Mouse (Mus musculus): Measurements from ENCODE around the gene Nup85. TPM values are rescaled to one million over a fixed set of nuclear protein-coding genes. Genes with fewer than 3 reads are reported as not detected.
A peak's percentile ranks its signal among the peaks of the same experiment; 100 is the strongest.

Nup85 gene
- total and polyA plus RNA-seq, 3 experiments: 362 to 370 TPM; not detected in 1

DNA sequence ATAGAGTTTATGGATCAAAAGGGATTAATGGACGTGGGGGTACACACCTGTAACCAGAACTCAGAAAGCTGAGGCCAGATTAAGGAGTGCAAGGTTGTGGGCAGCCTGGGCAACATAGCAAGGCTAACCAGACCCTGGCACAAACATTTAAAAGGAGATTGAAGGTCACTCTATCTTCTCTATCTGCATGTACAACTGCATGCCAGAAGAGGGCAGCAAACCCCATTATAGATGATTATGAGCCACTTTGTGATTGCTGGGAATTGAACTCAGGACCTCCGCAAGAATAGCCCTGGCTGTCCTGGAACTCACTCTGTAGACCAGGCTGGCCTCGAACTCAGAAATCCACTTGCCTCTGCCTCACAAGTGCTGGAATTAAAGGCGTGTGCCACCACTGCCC lies 11.5 kb upstream of the Nup85 start:
- Histone ChIP-seq H3K79me2 (ENCODE audit: control insufficient read depth, insufficient read depth, low read length, poor library complexity) (no peaks in the 10 kb centered on the region), H3K4me3 (ENCODE audit: control insufficient read depth in 1 of 2, insufficient read depth in 1 of 2, low read depth in 2 of 2, low read length in 2 of 2) (no peak overlapping the region), H3K36me3 (ENCODE audit: control insufficient read depth in 1 of 2, insufficient read depth in 2 of 2, low read length in 2 of 2) (no peaks in the 10 kb centered on the region), H3K27ac (ENCODE audit: control insufficient read depth, low read depth, low read length) (no peak overlapping the region), H3K4me1 (ENCODE audit: control insufficient read depth in 1 of 2, insufficient read depth in 2 of 2, low read length in 2 of 2) (no peaks in the 10 kb centered on the region), H3K27me3 (ENCODE audit: control insufficient read depth in 1 of 2, insufficient read depth in 2 of 2, low read length in 2 of 2) (no peaks in the 10 kb centered on the region), H3K9ac (ENCODE audit: control insufficient read depth, low read depth, low read length, poor library complexity, severe bottlenecking) (no peak overlapping the region), H3K9me3 (replicated peaks; ENCODE audit: insufficient read depth, low read length) (no peaks in the 10 kb centered on the region)
- no peak for TF ChIP-seq ZNF384 (IDR thresholded peaks at IDR 0.05; ENCODE audit: low read depth, low read length)
- TF ChIP-seq CHD2 (IDR thresholded peaks at IDR 0.05; ENCODE audit: low read length): no peak
- peak; percentile 67 for TF ChIP-seq RAD21 (IDR thresholded peaks at IDR 0.05; ENCODE audit: low read depth, low read length)
- TF ChIP-seq HCFC1 (IDR thresholded peaks at IDR 0.05; ENCODE audit: low read depth, low read length): no peak
- no peak for TF ChIP-seq CHD1 (IDR thresholded peaks at IDR 0.05; ENCODE audit: low read depth, low read length)
- TF ChIP-seq USF2 (IDR thresholded peaks at IDR 0.05; ENCODE audit: borderline replicate concordance in 1 of 2, insufficient read depth in 1 of 2, low read depth in 1 of 2, low read length in 2 of 2): no peak
- TF ChIP-seq SMC3 (IDR thresholded peaks at IDR 0.05; ENCODE audit: low read depth, low read length): peak; percentile 82
- TF ChIP-seq MAX (IDR thresholded peaks at IDR 0.05; ENCODE audit: low read length): no peak
- no peak for TF ChIP-seq MEF2A (IDR thresholded peaks at IDR 0.05; ENCODE audit: extremely low read depth, insufficient replicate concordance, low read depth, low read length, poor library complexity, severe bottlenecking)
- TF ChIP-seq KAT2A (conservative IDR thresholded peaks at IDR 0.05; ENCODE audit: low read depth, low read length): no peak
- 0 out of 2 replicates have a peak, but pooled peaks have one; percentile 41 for TF ChIP-seq MAZ (IDR thresholded peaks at IDR 0.05; ENCODE audit: low read depth, low read length)
- no peak for TF ChIP-seq MAFK (IDR thresholded peaks at IDR 0.05; ENCODE audit: borderline replicate concordance, low read depth, low read length)
- no peak for TF ChIP-seq MYB (IDR thresholded peaks at IDR 0.05; ENCODE audit: low read depth, low read length)
- peak; percentile 25; the same call in 1 of the 2 replicates for TF ChIP-seq GATA1 (IDR thresholded peaks at IDR 0.05; ENCODE audit: low read depth, low read length)
- no peak for TF ChIP-seq USF1 (IDR thresholded peaks at IDR 0.05; ENCODE audit: low read depth, low read length)
- TF ChIP-seq MYC (IDR thresholded peaks at IDR 0.05; ENCODE audit: low read depth, low read length): no peak
- no peak for TF ChIP-seq ETS1 (IDR thresholded peaks at IDR 0.05; ENCODE audit: low read depth, low read length)
- TF ChIP-seq SIN3A (IDR thresholded peaks at IDR 0.05; ENCODE audit: low read length): no peak
- no peak for TF ChIP-seq TCF12 (IDR thresholded peaks at IDR 0.05; ENCODE audit: low read depth, low read length)
- TF ChIP-seq ELF1 (IDR thresholded peaks at IDR 0.05; ENCODE audit: low read depth, low read length): no peak
- TF ChIP-seq E2F4 (IDR thresholded peaks at IDR 0.05; ENCODE audit: borderline replicate concordance, low read depth, low read length): no peak
- no peak for TF ChIP-seq ZMIZ1 (IDR thresholded peaks at IDR 0.05; ENCODE audit: low read depth, low read length)
- no peak for TF ChIP-seq NRF1 (IDR thresholded peaks at IDR 0.05; ENCODE audit: insufficient read depth, low read depth, low read length, poor library complexity, severe bottlenecking)
- TF ChIP-seq CTCF (IDR thresholded peaks at IDR 0.05 in 2 of 3, conservative IDR thresholded peaks at IDR 0.05 in 1 of 3; ENCODE audit: control insufficient read depth in 1 of 3, insufficient read depth in 1 of 3, low read depth in 2 of 3, low read length in 3 of 3, poor library complexity in 1 of 3, severe bottlenecking in 1 of 3): peak; percentile 33 to 85 (median 78); a peak in 5 of 6 replicates
- no peak for TF ChIP-seq TAL1 (IDR thresholded peaks at IDR 0.05; ENCODE audit: low read length)
- no peak for TF ChIP-seq EP300 (IDR thresholded peaks at IDR 0.05; ENCODE audit: low read depth in 1 of 2, low read length in 2 of 2)
- TF ChIP-seq BHLHE40 (IDR thresholded peaks at IDR 0.05; ENCODE audit: borderline replicate concordance, low read depth, low read length): no peak
- TF ChIP-seq UBTF (IDR thresholded peaks at IDR 0.05; ENCODE audit: borderline replicate concordance, insufficient read depth, low read depth, low read length): no peak
- 0 out of 2 replicates have a peak, but pooled peaks have one; percentile 41 for TF ChIP-seq TBP (IDR thresholded peaks at IDR 0.05; ENCODE audit: low read depth, low read length)
- TF ChIP-seq ZC3H11A (IDR thresholded peaks at IDR 0.05; ENCODE audit: low read depth, low read length): peak; percentile 79
- TF ChIP-seq JUND (IDR thresholded peaks at IDR 0.05; ENCODE audit: low read depth, low read length): no peak
- TF ChIP-seq ZKSCAN1 (IDR thresholded peaks at IDR 0.05; ENCODE audit: low read depth, low read length): no peak
- TF ChIP-seq POLR2A (IDR thresholded peaks at IDR 0.05; ENCODE audit: control insufficient read depth in 1 of 2, insufficient read depth in 1 of 2, low read depth in 1 of 2, low read length in 2 of 2, poor library complexity in 1 of 2): no peak
- no peak for TF ChIP-seq GABPA (IDR thresholded peaks at IDR 0.05; ENCODE audit: low read depth, low read length)
- TF ChIP-seq RCOR1 (IDR thresholded peaks at IDR 0.05; ENCODE audit: low read depth, low read length): no peak
- peak; percentile 75 for DNase-seq (ENCODE audit: low read depth, low spot score)
